Mouse (Mus musculus) spleen, adult 10 weeks (tissue): Measurements from ENCODE around the gene Olfr221. TPM values are rescaled to one million over a fixed set of nuclear protein-coding genes. Genes with fewer than 3 reads are reported as not detected.

Experiments
- polyA plus RNA-seq: library from polyadenylated mRNA; stranded (reverse); fragments of 350-450 nt; fragmentation: Illumina TruSeq; extraction: RNeasy Lipid Tissue Mini Kit (QIAGEN cat#74804); gene quantifications from one replicate; pipeline ENCODE4 v1.2.3, GENCODE M21; 2015; ENCODE audit warnings: low replicate concordance; ENCODE audit not compliant: insufficient read depth

Olfr221 gene
- not detected for polyA plus RNA-seq

GRCm38 (mm10) chr14:52042359-52042758, at the start of gene Olfr221:
Gene Olfr221 (minus strand): TSS chr14:52042459.

GRCm38 (mm10) chr14:52020486-52021137, 21.6 kb downstream of the Olfr221 start, which contains the start of gene Zfp219:
Gene Zfp219 (minus strand): TSS chr14:52020733.

DNA sequence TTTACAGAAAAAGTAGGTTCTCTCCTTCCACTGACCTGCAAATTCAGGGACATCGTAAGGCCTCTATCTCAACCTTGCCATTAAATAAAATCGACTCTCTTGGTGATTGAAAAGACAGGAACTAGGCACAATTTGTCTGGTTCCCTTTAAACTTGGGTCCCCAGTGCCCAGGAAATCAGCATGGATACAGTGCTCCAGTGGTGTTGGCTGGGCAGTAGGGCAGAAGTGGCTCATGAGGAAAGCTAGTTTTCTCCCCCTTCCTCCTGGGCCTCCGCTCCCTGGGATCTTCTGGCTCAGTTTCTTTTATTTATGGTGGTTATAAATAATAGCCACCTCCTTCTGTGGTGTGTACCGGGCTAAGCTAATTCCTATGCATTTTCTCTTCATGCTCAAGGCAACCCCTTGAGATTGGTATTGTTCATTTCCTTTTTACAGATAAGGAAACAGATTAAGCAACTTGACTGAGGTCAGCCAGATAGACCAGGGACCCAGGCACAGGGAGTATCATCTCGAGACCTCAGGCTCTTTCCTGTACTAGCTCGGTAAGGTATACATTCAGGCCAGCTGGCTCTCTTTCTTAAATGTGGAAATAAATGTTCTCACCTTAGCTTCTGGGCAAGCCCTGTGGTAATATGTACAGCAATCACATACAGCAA, 26.7 kb downstream of the Olfr221 start, which contains the start of gene Tmem253:
Gene Tmem253 (plus strand): TSS at position 214 of the 656 bp plus-strand sequence.

DNA sequence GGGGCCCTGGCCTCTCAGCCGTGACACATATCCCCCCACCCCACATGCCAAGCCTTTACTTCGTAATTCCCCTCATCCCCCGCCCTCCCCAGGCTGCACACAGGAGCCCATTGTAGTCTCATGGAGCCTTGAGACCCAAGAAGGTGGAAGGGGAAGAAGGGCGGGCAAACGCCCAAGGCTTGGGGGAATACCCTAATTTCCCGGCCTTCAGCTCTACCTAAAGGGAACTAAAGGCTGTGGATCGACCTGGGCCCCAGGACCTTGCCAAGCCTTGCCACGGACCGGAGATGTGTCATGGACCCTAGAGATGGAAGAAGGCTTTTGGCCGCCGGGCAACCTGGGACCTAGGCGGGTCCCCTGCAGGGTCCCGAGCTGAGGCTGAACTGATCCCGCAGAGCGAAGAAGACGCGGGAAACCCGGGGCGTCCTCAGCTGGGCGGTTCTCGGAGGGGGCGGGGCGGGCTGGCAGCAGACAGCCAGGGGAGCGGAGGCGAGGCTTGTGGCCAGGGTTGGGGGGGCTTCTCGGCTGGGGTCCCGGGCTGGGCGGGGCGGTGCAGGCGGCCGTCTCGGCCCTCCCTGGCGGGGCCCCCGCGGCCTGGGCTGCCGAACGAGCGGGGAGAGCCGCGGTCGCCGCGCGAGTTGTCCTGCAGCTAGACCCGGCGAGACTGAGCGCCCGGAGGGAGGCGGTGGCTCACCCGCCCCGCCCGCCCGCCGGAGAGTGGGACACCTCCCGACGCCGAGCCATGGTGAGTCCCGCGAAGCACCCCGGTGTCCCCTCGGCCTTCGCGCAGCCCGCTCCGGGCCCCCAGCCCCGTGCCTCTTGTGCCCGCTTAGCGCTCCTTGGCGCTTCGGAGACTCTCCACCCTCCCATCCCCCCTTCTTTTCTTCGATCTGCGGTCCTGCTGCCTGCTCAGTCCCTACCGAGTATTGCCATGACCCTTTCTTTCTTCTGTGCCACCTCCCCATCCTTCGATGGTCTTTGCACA, 57.7 kb downstream of the Olfr221 start, which contains the start of gene Arhgef40:
Gene Arhgef40 (plus strand): TSS at position 473 of the 985 bp plus-strand sequence.

Other genes starting within 250 kb of the Olfr221 start
- not detected for gene AY358078, start 242.4 kb downstream of the Olfr221 start, polyA plus RNA-seq
- not detected for gene Ear6, start 188.8 kb downstream of the Olfr221 start, polyA plus RNA-seq
- gene Mettl17, start 157.6 kb downstream of the Olfr221 start, polyA plus RNA-seq = 32.9 TPM
- gene Slc39a2, start 149.6 kb downstream of the Olfr221 start, polyA plus RNA-seq = 1.8 TPM
- gene Ndrg2, start 128.3 kb downstream of the Olfr221 start, polyA plus RNA-seq = 27.2 TPM
- not detected for gene Tppp2, start 124.0 kb downstream of the Olfr221 start, polyA plus RNA-seq
- gene Rnase13, start 119.7 kb downstream of the Olfr221 start, polyA plus RNA-seq = not detected
- gene Arhgef40, start 57.7 kb downstream of the Olfr221 start, polyA plus RNA-seq = 11.0 TPM
- gene Tmem253, start 26.8 kb downstream of the Olfr221 start, polyA plus RNA-seq = not detected
- gene Zfp219, start 21.7 kb downstream of the Olfr221 start, polyA plus RNA-seq = 3.4 TPM
- gene Hnrnpc, start 61.6 kb upstream of the Olfr221 start, polyA plus RNA-seq = 497 TPM
- 44.6 TPM for gene Rpgrip1, start 68.2 kb upstream of the Olfr221 start, polyA plus RNA-seq
- gene Supt16, start 155.0 kb upstream of the Olfr221 start, polyA plus RNA-seq = 85.9 TPM
- gene Chd8, start 215.3 kb upstream of the Olfr221 start, polyA plus RNA-seq = 138 TPM
- gene Tox4, start 236.7 kb upstream of the Olfr221 start, polyA plus RNA-seq = 54.8 TPM
- 21.4 TPM for gene Rab2b, start 237.1 kb upstream of the Olfr221 start, polyA plus RNA-seq